Comparison of ENCODE assay signal across 12 mouse cellular contexts in the genomic region with DNA sequence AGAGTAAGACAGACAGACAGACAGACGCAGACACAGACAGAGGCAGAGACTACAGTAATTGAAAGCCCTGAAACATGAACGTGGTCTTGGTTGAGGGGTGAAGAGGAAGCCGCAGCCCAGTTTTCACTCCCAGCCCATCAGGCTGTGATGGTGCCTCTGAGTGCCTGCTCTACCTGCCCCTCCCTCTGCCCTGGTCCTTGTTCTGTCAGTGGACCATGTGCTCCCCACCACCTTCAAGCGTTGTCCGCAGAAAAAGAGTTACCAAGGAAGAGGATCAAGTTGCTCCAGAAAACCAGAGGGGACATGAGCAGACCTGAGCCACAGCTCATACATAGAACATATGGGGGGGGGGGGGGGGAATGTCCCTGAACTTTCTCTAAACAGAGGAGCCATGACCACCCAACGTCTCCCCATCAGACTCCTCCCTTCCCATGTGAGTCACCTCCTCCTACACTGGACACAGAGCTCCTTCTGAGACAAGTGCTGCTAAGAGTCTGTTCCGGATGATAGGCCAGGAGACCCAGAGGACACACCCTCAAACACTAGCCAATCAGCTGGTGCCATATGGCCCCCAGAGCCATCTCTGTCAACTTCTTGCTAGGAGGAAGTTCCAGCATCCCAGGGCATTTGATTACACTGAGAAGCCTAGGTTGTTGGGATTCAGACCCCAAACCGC. TPM values are rescaled to one million over a fixed set of nuclear protein-coding genes. Genes with fewer than 3 reads are reported as not detected.
DNase-seq lines count a peak whose midpoint lies in the region; ATAC-seq and TF ChIP-seq lines count a peak whose summit lies in the region.
"Had no signal": no experiment of that assay in that cellular context is flagged by ENCODE, and none has a peak within 500 bp of the region (broad histone marks: within the 10 kb centered on the region; RNA-seq: fewer than 3 reads in every experiment).

No protein-coding gene starts in this region.

- H3K9ac ChIP-seq in heart, embryonic 15.5 days, result no peak overlapping the region

- no peaks in the 10 kb centered on the region for H3K4me1 ChIP-seq in heart, embryonic 15.5 days (replicated peaks)
- H3K4me1 ChIP-seq in E14TG2a.4 (replicated peaks; ENCODE audit: low read depth, low read length), result peaks cover 83% of the 10 kb centered on the region

- H3K4me2 ChIP-seq in heart, embryonic 15.5 days, result no peak overlapping the region

- no peaks in the 10 kb centered on the region; the same call in 1 of the 2 replicates for H3K79me2 ChIP-seq in macrophage (ENCODE audit: inconsistent target)

- H3K4me3 ChIP-seq in heart, embryonic 15.5 days, result no peak overlapping the region
- H3K4me3 ChIP-seq in E14TG2a.4 (replicated peaks; ENCODE audit: low read length), result peak overlapping the region; percentile 71
- H3K4me3 ChIP-seq in macrophage (ENCODE audit: inconsistent target), result no peak overlapping the region

- DNase-seq in heart, adult 8-10 months (ENCODE audit: low spot score), result no peak
- peak; percentile 84 for DNase-seq in c-Kit-positive CD71-positive TER-119-negative erythroid progenitor cells, embryonic 14.5 days (ENCODE audit: low read depth)
- no peak for DNase-seq in ovary, postnatal 14 days (ENCODE audit: low spot score)
- DNase-seq in frontal cortex, adult 2 months (ENCODE audit: extremely low spot score in 1 of 2, low spot score in 1 of 2), result no peak
- no peak for DNase-seq in cerebellum, adult 18-20 months
- DNase-seq: cerebellum, postnatal 25 days; kidney, postnatal 4 days had no signal

- H3K27me3 ChIP-seq in heart, embryonic 15.5 days, result no peaks in the 10 kb centered on the region
- H3K27me3 ChIP-seq in E14TG2a.4 (ENCODE audit: insufficient read depth, low read length), result no peaks in the 10 kb centered on the region

- TF ChIP-seq CTCF in E14TG2a.4 (conservative IDR thresholded peaks at IDR 0.05; ENCODE audit: low read length), result no peak

- 67% methylated on average over 8 of the region's 8 CpGs for WGBS in heart, embryonic 15.5 days
- WGBS in macrophage (ENCODE audit: missing documents), result 62% methylated on average over 8 of the region's 8 CpGs

- H3K36me3 ChIP-seq in heart, embryonic 15.5 days, result no peaks in the 10 kb centered on the region
- H3K36me3 ChIP-seq in E14TG2a.4 (ENCODE audit: insufficient read depth, low read length) (no peaks in the 10 kb centered on the region), macrophage (ENCODE audit: inconsistent target) (no peaks in the 10 kb centered on the region)

- H3K9me3 ChIP-seq in heart, embryonic 15.5 days (replicated peaks), result no peaks in the 10 kb centered on the region
- no peaks in the 10 kb centered on the region for H3K9me3 ChIP-seq in E14TG2a.4 (ENCODE audit: low read length)

- H3K27ac ChIP-seq in heart, embryonic 15.5 days, result no peak overlapping the region
- H3K27ac ChIP-seq in macrophage, result peak overlapping the region; percentile 85

- ATAC-seq in heart, embryonic 15.5 days (replicated peaks; ENCODE audit: insufficient number of reproducible peaks, insufficient read depth, low FRiP score, low read depth), result 0 out of 2 replicates have a peak, but pooled peaks have one; percentile 10

RNA-seq across cellular contexts. Expression of gene Gm9844, which starts 9.3 kb away (rescaled TPM):
- 7.4 and 8.9 TPM in 2 replicates for polyA plus RNA-seq in heart, embryonic 15.5 days (2015; fragmentation: Nextera tagmentation; extraction: Ambion mirVana)
- total RNA-seq in heart, adult 8-10 months (2022), result not detected
- 1 to 10 TPM in 1 of 26 experiments, not detected in 25; 4.3 TPM for total RNA-seq in macrophage (2018; cell fraction: chromatin; rRNA removed)
- total RNA-seq in macrophage (2018; cell fraction: cytosol; rRNA removed), result 10 to 100 TPM in 6 of 26 experiments, 1 to 10 TPM in 20; 2.1 to 25.6 (median 7.1) TPM
- 1 to 10 TPM in 7 of 26 experiments, not detected in 19; 1.9 to 4.9 (median 2.5) TPM for total RNA-seq in macrophage (2018; cell fraction: nucleus; rRNA removed)
- polyA plus RNA-seq in macrophage (2018), result 6.8 to 9.9 TPM (median 7.1 TPM) in 3 replicates
- 9.6 and 13.7 TPM in 2 replicates for polyA plus RNA-seq in frontal cortex, adult 2 months (2012; rRNA removed)
- total RNA-seq: liver, adult 2 months had no signal
- polyA plus RNA-seq: liver, adult 2 months had no signal

RNA-seq across cellular contexts. Expression of gene Lypd4, which starts 17.0 kb away (rescaled TPM):
- polyA plus RNA-seq in heart, embryonic 15.5 days (2015; fragmentation: Nextera tagmentation; extraction: Ambion mirVana), result not detected in 2 replicates
- total RNA-seq in heart, adult 8-10 months (2022), result not detected
- total RNA-seq in macrophage (2018; cell fraction: chromatin; rRNA removed), result not detected
- not detected for total RNA-seq in macrophage (2018; cell fraction: cytosol; rRNA removed)
- 1 to 10 TPM in 1 of 26 experiments, not detected in 25; 1.2 TPM for total RNA-seq in macrophage (2018; cell fraction: nucleus; rRNA removed)
- not detected in 3 replicates for polyA plus RNA-seq in macrophage (2018)
- polyA plus RNA-seq in frontal cortex, adult 2 months (2012; rRNA removed), result not detected in 2 replicates
- total RNA-seq: liver, adult 2 months had no signal
- polyA plus RNA-seq: liver, adult 2 months; neural tube, embryonic 14.5 days had no signal

RNA-seq across cellular contexts. Expression of gene Dmrtc2, which starts 17.2 kb away (rescaled TPM):
- not detected in 2 replicates for polyA plus RNA-seq in heart, embryonic 15.5 days (2015; fragmentation: Nextera tagmentation; extraction: Ambion mirVana)
- total RNA-seq in heart, adult 8-10 months (2022), result not detected
- not detected for total RNA-seq in macrophage (2018; cell fraction: chromatin; rRNA removed)
- total RNA-seq in macrophage (2018; cell fraction: cytosol; rRNA removed), result not detected
- total RNA-seq in macrophage (2018; cell fraction: nucleus; rRNA removed), result not detected
- polyA plus RNA-seq in macrophage (2018), result not detected in 3 replicates
- 0.06 TPM in 1 of 2 replicates, not detected in the other for polyA plus RNA-seq in frontal cortex, adult 2 months (2012; rRNA removed)
- total RNA-seq: liver, adult 2 months had no signal
- polyA plus RNA-seq: liver, adult 2 months; neural tube, embryonic 14.5 days had no signal

RNA-seq across cellular contexts. Expression of gene Rps19, which starts 31.5 kb away (rescaled TPM):
- polyA plus RNA-seq in heart, embryonic 15.5 days (2015; fragmentation: Nextera tagmentation; extraction: Ambion mirVana), result 1,190 and 1,237 TPM in 2 replicates
- total RNA-seq in heart, adult 8-10 months (2022), result 100 to 1,000 TPM; 468 to 567 (median 530) TPM
- 100 to 1,000 TPM in 25 of 26 experiments, 10 to 100 TPM in 1; 91.4 to 296 (median 150) TPM for total RNA-seq in macrophage (2018; cell fraction: chromatin; rRNA removed)
- 1,000 to 10,000 TPM in 12 of 26 experiments, 100 to 1,000 TPM in 14; 496 to 1,324 (median 876) TPM for total RNA-seq in macrophage (2018; cell fraction: cytosol; rRNA removed)
- total RNA-seq in macrophage (2018; cell fraction: nucleus; rRNA removed), result 100 to 1,000 TPM; 113 to 335 (median 188) TPM
- polyA plus RNA-seq in macrophage (2018), result 136 to 976 TPM (median 876 TPM) in 3 replicates
- 319 and 386 TPM in 2 replicates for polyA plus RNA-seq in frontal cortex, adult 2 months (2012; rRNA removed)

RNA-seq across cellular contexts. Expression of gene Cd79a, which starts 44.5 kb away (rescaled TPM):
- polyA plus RNA-seq in heart, embryonic 15.5 days (2015; fragmentation: Nextera tagmentation; extraction: Ambion mirVana), result 0.15 and 0.21 TPM in 2 replicates
- total RNA-seq in heart, adult 8-10 months (2022), result 1 to 10 TPM in 1 of 4 experiments, under 1 TPM in 3; 0.35 to 2.1 (median 0.66) TPM
- not detected for total RNA-seq in macrophage (2018; cell fraction: chromatin; rRNA removed)
- under 1 TPM in 9 of 26 experiments, not detected in 17; 0.05 to 0.43 (median 0.13) TPM for total RNA-seq in macrophage (2018; cell fraction: cytosol; rRNA removed)
- 1 to 10 TPM in 1 of 26 experiments, under 1 TPM in 3, not detected in 22; 0.40 to 1.8 (median 0.63) TPM for total RNA-seq in macrophage (2018; cell fraction: nucleus; rRNA removed)
- polyA plus RNA-seq in macrophage (2018), result 0.44 TPM in 1 of 3 replicates, not detected in the others
- 0.72 and 0.86 TPM in 2 replicates for polyA plus RNA-seq in frontal cortex, adult 2 months (2012; rRNA removed)
